Mouse (Mus musculus) bone marrow, adult 2 months (tissue): ENCODE measurements at regions not wholly inside any gene's neighbourhood (a gene's known extent, or its start where the extent isn't known, plus 50 kb on each side); places are given as distances from the start of the nearest gene placed in this dataset.

Source experiments
- CTCF ChIP-seq: fragments of 200-500 bp; IDR thresholded peaks from 2 replicates; pipeline ENCODE4 v1.5.1; 2011; ENCODE audit warnings: low read length, control low read depth; ENCODE audit not compliant: control insufficient read depth, insufficient read depth
- POLR2A ChIP-seq: fragments of 200-500 bp; IDR thresholded peaks from 2 replicates; pipeline ENCODE4 v1.6.1; 2011; ENCODE audit warnings: low read depth, mild to moderate bottlenecking, control low read depth, low read length, borderline replicate concordance; ENCODE audit not compliant: control insufficient read depth

GRCm38 (mm10) chr6:117427351-117428142 is 259.2 kb downstream of the Cxcl12 start:
- TF ChIP-seq POLR2A (no peak), CTCF (no peak)
